Mouse (Mus musculus) hindbrain, embryonic 11.5 days (tissue): Measurements from ENCODE around the gene Rad51d. TPM values are rescaled to one million over a fixed set of nuclear protein-coding genes. Genes with fewer than 3 reads are reported as not detected.

ENCODE experiments used
- ATAC-seq: fragments of 200-750 bp; cut with Nextera tagmentation; 2 replicates; pipeline ENCODE4 v1.8.0; 2017; ENCODE audit warnings: mild to moderate bottlenecking, moderate TSS enrichment, moderate library complexity; ENCODE audit not compliant: low FRiP score
- DNase-seq: peaks from one replicate; pipeline ENCODE4 v3.0.0-alpha.2; 2015; ENCODE audit warnings: low spot score
- H3K27ac ChIP-seq: fragments of 300-500 bp; sonication (generic); 2 replicates; pipeline ENCODE4 v1.5.1; 2014; ENCODE audit warnings: mild to moderate bottlenecking, low read depth, low read length
- H3K27me3 ChIP-seq: fragments of 300-500 bp; sonication (generic); 2 replicates; pipeline ENCODE4 v1.6.1; 2014; ENCODE audit warnings: mild to moderate bottlenecking, low read length, moderate library complexity, mixed read lengths; ENCODE audit not compliant: control insufficient read depth, insufficient read depth
- H3K36me3 ChIP-seq: fragments of 300-500 bp; sonication (generic); 2 replicates; pipeline ENCODE4 v1.6.1; 2014; ENCODE audit warnings: mild to moderate bottlenecking, low read length, moderate library complexity, mixed read lengths; ENCODE audit not compliant: control insufficient read depth, insufficient read depth
- H3K4me1 ChIP-seq: fragments of 300-500 bp; sonication (generic); replicated peaks from 2 replicates; pipeline ENCODE4 v1.6.1; 2014; ENCODE audit warnings: low read length, mixed read lengths; ENCODE audit not compliant: control insufficient read depth, insufficient read depth
- H3K4me2 ChIP-seq: fragments of 300-500 bp; sonication (generic); replicated peaks from 2 replicates; pipeline ENCODE4 v1.6.1; 2014; ENCODE audit warnings: mild to moderate bottlenecking, low read depth, low read length
- H3K4me3 ChIP-seq: fragments of 300-500 bp; sonication (generic); 2 replicates; pipeline ENCODE4 v1.5.1; 2014; ENCODE audit warnings: low read depth, low read length
- H3K9ac ChIP-seq: fragments of 300-500 bp; sonication (generic); 2 replicates; pipeline ENCODE4 v1.6.1; 2014; ENCODE audit warnings: low read depth, low read length
- H3K9me3 ChIP-seq: fragments of 300-500 bp; sonication (generic); 2 replicates; pipeline ENCODE4 v1.6.1; 2016; ENCODE audit warnings: low read length; ENCODE audit not compliant: control insufficient read depth
- WGBS: fragments of 180-500 bp; shearing (Covaris S2); extraction: QIAGEN DNeasy Blood & Tissue Kit; methylation state at CpG from one replicate; pipeline ENCODE4 v1.1.7; 2014; 5-methylcytosine and 5-hydroxymethylcytosine counted together
- polyA plus RNA-seq: library from polyadenylated mRNA; unstranded; fragments of >200 nt; fragmentation: Nextera tagmentation; extraction: Ambion mirVana; gene quantifications from 2 replicates; pipeline ENCODE4 v1.2.1, GENCODE M21; 2014

Gene Rad51d
- polyA plus RNA-seq, 1 experiment from 2014 or later = 14.6 TPM

- DNase-seq (no peak), ATAC-seq (no peak)
- Histone ChIP-seq H3K4me1 (0 out of 2 replicates have a peak, but pooled peaks cover under 1% of the 10 kb centered on the region), H3K27me3 (no peaks in the 10 kb centered on the region), H3K36me3 (no peaks in the 10 kb centered on the region), H3K4me2 (no peak overlapping the region), H3K27ac (no peak overlapping the region), H3K9ac (no peak overlapping the region), H3K9me3 (no peaks in the 10 kb centered on the region), H3K4me3 (no peak overlapping the region)
- 71% methylated on average over 8 of the region's 8 CpGs for WGBS
These were observed 7.2 kb downstream of the Rad51d start for GRCm38 (mm10) chr11:82883180-82883579.

- H3K27me3 ChIP-seq = no peaks in the 10 kb centered on the region
- ATAC-seq (no peak), DNase-seq (no peak)
- no peak overlapping the region for H3K27ac ChIP-seq
- no peak overlapping the region for H3K9ac ChIP-seq
- no peaks in the 10 kb centered on the region for H3K4me1 ChIP-seq
- H3K4me2 ChIP-seq = no peak overlapping the region
- WGBS = 87% methylated on average over 7 of the region's 7 CpGs
- no peaks in the 10 kb centered on the region for H3K36me3 ChIP-seq
- no peak overlapping the region for H3K4me3 ChIP-seq
- no peaks in the 10 kb centered on the region for H3K9me3 ChIP-seq
These were observed 12.6 kb downstream of the Rad51d start for GRCm38 (mm10) chr11:82877726-82878344.

- Histone ChIP-seq H3K4me3 (no peak overlapping the region), H3K9me3 (no peaks in the 10 kb centered on the region), H3K4me1 (no peaks in the 10 kb centered on the region), H3K4me2 (no peak overlapping the region), H3K36me3 (no peaks in the 10 kb centered on the region), H3K27me3 (no peaks in the 10 kb centered on the region), H3K27ac (no peak overlapping the region), H3K9ac (no peak overlapping the region)
- DNase-seq = no peak
- 86% methylated on average over 5 of the region's 5 CpGs for WGBS
- no peak for ATAC-seq
These were observed 14.8 kb downstream of the Rad51d start for GRCm38 (mm10) chr11:82875631-82876030.

- ATAC-seq = no peak
- Histone ChIP-seq H3K27ac (no peak overlapping the region), H3K4me1 (no peaks in the 10 kb centered on the region), H3K27me3 (no peaks in the 10 kb centered on the region), H3K9me3 (no peaks in the 10 kb centered on the region), H3K36me3 (no peaks in the 10 kb centered on the region), H3K9ac (no peak overlapping the region), H3K4me3 (no peak overlapping the region), H3K4me2 (no peak overlapping the region)
- DNase-seq = no peak
- WGBS = 77% methylated on average over 5 of the region's 5 CpGs
These were observed 15.5 kb downstream of the Rad51d start for GRCm38 (mm10) chr11:82874924-82875323.

GRCm38 (mm10) chr11:82871031-82871446, 19.4 kb downstream of the Rad51d start, which contains the start of gene Rffl:
TSS of gene Rffl (minus strand) at chr11:82871210.
- H3K4me3 ChIP-seq = peak within 1 kb of the TSS; percentile 79
- peak; percentile 97 for DNase-seq
- H3K4me2 ChIP-seq = peak within 1 kb of the TSS; percentile 80
- no peaks in the 10 kb centered on the region for H3K36me3 ChIP-seq
- H3K4me1 ChIP-seq = no peaks in the 10 kb centered on the region
- H3K27ac ChIP-seq = 0 out of 2 replicates have a peak within 1 kb of the TSS, but pooled peaks have one; percentile 17
- peak; percentile 95 for ATAC-seq
- WGBS = under 1% methylated on average over 26 of the region's 43 CpGs
- peak within 1 kb of the TSS; percentile 63 for H3K9ac ChIP-seq
- H3K27me3 ChIP-seq = no peaks in the 10 kb centered on the region
- no peaks in the 10 kb centered on the region for H3K9me3 ChIP-seq

GRCm38 (mm10) chr11:82870173-82871030, 20.0 kb downstream of the Rad51d start:
- H3K9ac ChIP-seq = peak overlapping the region; percentile 63
- no peaks in the 10 kb centered on the region for H3K27me3 ChIP-seq
- DNase-seq (peak; percentile 54), ATAC-seq (peak; percentile 64)
- H3K4me1 ChIP-seq = no peaks in the 10 kb centered on the region
- peak overlapping the region; percentile 80 for H3K4me2 ChIP-seq
- peak overlapping the region; percentile 79 for H3K4me3 ChIP-seq
- 5% methylated on average over 36 of the region's 36 CpGs for WGBS
- H3K27ac ChIP-seq = 0 out of 2 replicates have a peak overlapping the region, but pooled peaks have one; percentile 17
- H3K36me3 ChIP-seq = no peaks in the 10 kb centered on the region
- no peaks in the 10 kb centered on the region for H3K9me3 ChIP-seq

- Histone ChIP-seq H3K4me3 (no peak overlapping the region; the same call in 1 of the 2 replicates), H3K27ac (no peak overlapping the region), H3K27me3 (no peaks in the 10 kb centered on the region), H3K9me3 (no peaks in the 10 kb centered on the region), H3K9ac (no peak overlapping the region), H3K4me1 (no peaks in the 10 kb centered on the region), H3K36me3 (no peaks in the 10 kb centered on the region), H3K4me2 (no peak overlapping the region; the same call in 1 of the 2 replicates)
- no peak for ATAC-seq
- WGBS = 76% methylated on average over 9 of the region's 9 CpGs
- no peak for DNase-seq
These were observed 20.8 kb downstream of the Rad51d start for GRCm38 (mm10) chr11:82869506-82870172.

GRCm38 (mm10) chr11:82867956-82868355, 22.5 kb downstream of the Rad51d start:
- Histone ChIP-seq H3K9ac (no peak overlapping the region), H3K4me2 (no peak overlapping the region), H3K27ac (no peak overlapping the region), H3K4me1 (no peaks in the 10 kb centered on the region), H3K4me3 (no peak overlapping the region), H3K36me3 (no peaks in the 10 kb centered on the region), H3K27me3 (no peaks in the 10 kb centered on the region), H3K9me3 (no peaks in the 10 kb centered on the region)
- DNase-seq (no peak), ATAC-seq (no peak)
- 87% methylated on average over 5 of the region's 5 CpGs for WGBS
